Mouse (Mus musculus) liver, embryonic 12.5 days (tissue): ENCODE data around the gene H2al1d. TPM values are rescaled to one million over a fixed set of nuclear protein-coding genes. Genes with fewer than 3 reads are reported as not detected.
"Not testable (repeated sequence)": the region's sequence is repeated elsewhere in the genome, so short reads cannot be mapped to it uniquely, and the experiment has no call there.

ENCODE experiments used
- ATAC-seq: fragments of 200-750 bp; cut with Nextera tagmentation; 2 replicates; pipeline ENCODE4 v1.8.0; 2017; ENCODE audit warnings: moderate number of reproducible peaks, mild to moderate bottlenecking, moderate library complexity
- H3K27ac ChIP-seq: fragments of 300-500 bp; sonication (generic); 2 replicates; pipeline ENCODE4 v1.5.1; 2016; ENCODE audit warnings: mild to moderate bottlenecking
- H3K27me3 ChIP-seq: fragments of 300-500 bp; sonication (generic); replicated peaks from 2 replicates; pipeline ENCODE4 v1.6.1; 2016; ENCODE audit warnings: mild to moderate bottlenecking, moderate library complexity
- H3K36me3 ChIP-seq: fragments of 300-500 bp; sonication (generic); 2 replicates; pipeline ENCODE4 v1.6.1; 2016; ENCODE audit warnings: mild to moderate bottlenecking, moderate library complexity
- H3K4me1 ChIP-seq: fragments of 300-500 bp; sonication (generic); 2 replicates; pipeline ENCODE4 v1.6.1; 2016
- H3K4me2 ChIP-seq: fragments of 300-500 bp; sonication (generic); 2 replicates; pipeline ENCODE4 v1.6.1; 2016; ENCODE audit warnings: mild to moderate bottlenecking, moderate library complexity
- H3K4me3 ChIP-seq: fragments of 300-500 bp; sonication (generic); 2 replicates; pipeline ENCODE4 v1.5.1; 2016; ENCODE audit warnings: mild to moderate bottlenecking, moderate library complexity
- H3K9ac ChIP-seq: fragments of 300-500 bp; sonication (generic); 2 replicates; pipeline ENCODE4 v1.6.1; 2016; ENCODE audit warnings: mild to moderate bottlenecking, moderate library complexity
- H3K9me3 ChIP-seq: fragments of 300-500 bp; sonication (generic); replicated peaks from 2 replicates; pipeline ENCODE4 v1.6.1; 2016; ENCODE audit warnings: mild to moderate bottlenecking, moderate library complexity
- WGBS: fragments of 180-500 bp; shearing (Covaris S2); methylation state at CpG from one replicate; pipeline ENCODE4 v1.1.7; 2016; ENCODE audit not compliant: insufficient replicate concordance; 5-methylcytosine and 5-hydroxymethylcytosine counted together
- polyA plus RNA-seq: library from polyadenylated mRNA; unstranded; fragments of >200 nt; fragmentation: Nextera tagmentation; extraction: Ambion mirVana; gene quantifications from 2 replicates; pipeline ENCODE4 v1.2.1, GENCODE M21; 2016

Gene H2al1d
- polyA plus RNA-seq: not detected in 2 replicates

DNA sequence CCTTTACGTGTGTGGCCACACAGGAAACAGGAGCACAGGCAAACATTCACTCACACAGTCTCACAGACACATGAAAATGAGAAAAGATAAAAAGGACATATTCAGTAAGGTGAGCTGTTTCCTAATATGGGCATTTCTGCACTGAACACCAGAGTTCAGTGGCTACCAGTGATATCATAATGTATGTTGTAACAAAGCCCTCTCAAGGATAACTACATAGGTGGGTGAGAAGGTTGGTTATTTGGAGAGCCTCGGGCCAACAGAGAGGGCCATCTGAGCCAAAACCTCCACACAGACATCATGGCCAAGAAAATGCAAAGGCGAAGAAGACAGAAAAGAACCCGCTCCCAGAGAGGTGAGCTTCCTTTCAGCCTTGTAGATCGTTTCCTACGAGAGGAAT is at the start of gene H2al1d:
Gene H2al1d (plus strand): TSS at position 301 of the 400 bp plus-strand sequence.
- not testable (repeated sequence) for ATAC-seq, H3K27me3 ChIP-seq, H3K4me3 ChIP-seq, H3K9me3 ChIP-seq, H3K4me1 ChIP-seq, H3K4me2 ChIP-seq, H3K27ac ChIP-seq, H3K9ac ChIP-seq, H3K36me3 ChIP-seq
- WGBS: no CpG with 5 or more reads among the region's 6 CpGs

GRCm38 (mm10) chrX:11264918-11265317 is 43.7 kb upstream of the H2al1d start:
- H3K27ac ChIP-seq: no peak overlapping the region
- no peaks in the 10 kb centered on the region for H3K36me3 ChIP-seq
- WGBS: 64% methylated on average over 8 of the region's 8 CpGs
- H3K9me3 ChIP-seq: no peaks in the 10 kb centered on the region
- ATAC-seq: no peak
- no peaks in the 10 kb centered on the region for H3K4me1 ChIP-seq
- no peak overlapping the region for H3K4me2 ChIP-seq
- H3K27me3 ChIP-seq: peaks cover 6% of the 10 kb centered on the region; the same call in 1 of the 2 replicates
- H3K9ac ChIP-seq: no peak overlapping the region
- no peak overlapping the region for H3K4me3 ChIP-seq

DNA sequence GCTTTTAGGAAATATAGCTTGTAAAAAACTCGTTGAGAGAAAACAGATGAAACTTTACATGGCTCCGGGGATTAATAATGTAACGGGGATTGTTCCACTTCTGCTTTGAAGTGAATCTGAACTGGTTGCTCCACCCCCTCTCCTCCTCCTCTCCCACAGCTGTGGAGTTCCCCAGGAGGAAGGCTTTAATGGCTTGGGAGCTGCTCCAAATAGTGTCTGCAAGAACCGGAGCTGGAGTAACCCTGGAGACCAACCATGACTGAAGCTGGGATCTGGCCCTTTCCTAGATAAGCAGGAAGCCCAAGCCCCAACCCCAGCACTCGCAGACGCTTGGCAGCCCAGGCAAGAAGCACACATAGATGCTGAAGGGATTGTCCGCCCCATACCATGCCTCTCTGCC is 40.8 kb upstream of the H2al1d start:
- no peak overlapping the region for H3K4me2 ChIP-seq
- ATAC-seq: no peak
- H3K9ac ChIP-seq: no peak overlapping the region
- H3K27ac ChIP-seq: no peak overlapping the region
- H3K4me3 ChIP-seq: no peak overlapping the region
- no peaks in the 10 kb centered on the region for H3K9me3 ChIP-seq
- 0 out of 2 replicates have a peak, but pooled peaks cover 6% of the 10 kb centered on the region for H3K27me3 ChIP-seq
- 48% methylated on average over 7 of the region's 7 CpGs for WGBS
- H3K36me3 ChIP-seq: no peaks in the 10 kb centered on the region
- no peaks in the 10 kb centered on the region for H3K4me1 ChIP-seq

DNA sequence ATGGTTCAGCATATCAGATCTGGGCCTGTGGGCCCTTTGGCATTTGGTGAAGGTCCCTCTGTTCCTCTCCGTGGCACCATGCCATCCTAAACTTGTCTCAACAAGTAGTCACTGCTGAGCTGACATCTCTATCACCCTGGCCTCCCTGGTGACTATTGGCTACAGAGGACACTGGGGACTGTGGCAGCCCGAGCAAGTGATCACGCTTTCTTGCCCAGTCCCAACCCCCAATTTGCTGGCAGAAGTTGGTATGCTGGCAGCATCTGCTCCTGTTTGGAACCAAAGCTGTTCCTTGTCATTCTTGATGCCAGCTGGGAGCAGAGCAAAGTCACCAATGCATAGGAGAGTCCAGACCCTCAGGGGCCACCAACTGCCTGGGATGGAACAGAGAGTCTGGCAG is 39.5 kb upstream of the H2al1d start:
- H3K4me2 ChIP-seq: no peak overlapping the region
- H3K9ac ChIP-seq: no peak overlapping the region
- H3K36me3 ChIP-seq: no peaks in the 10 kb centered on the region
- 79% methylated on average over 3 of the region's 3 CpGs for WGBS
- ATAC-seq: no peak
- no peak overlapping the region for H3K4me3 ChIP-seq
- no peaks in the 10 kb centered on the region for H3K9me3 ChIP-seq
- H3K4me1 ChIP-seq: no peaks in the 10 kb centered on the region
- no peak overlapping the region for H3K27ac ChIP-seq
- 0 out of 2 replicates have a peak, but pooled peaks cover 6% of the 10 kb centered on the region for H3K27me3 ChIP-seq

DNA sequence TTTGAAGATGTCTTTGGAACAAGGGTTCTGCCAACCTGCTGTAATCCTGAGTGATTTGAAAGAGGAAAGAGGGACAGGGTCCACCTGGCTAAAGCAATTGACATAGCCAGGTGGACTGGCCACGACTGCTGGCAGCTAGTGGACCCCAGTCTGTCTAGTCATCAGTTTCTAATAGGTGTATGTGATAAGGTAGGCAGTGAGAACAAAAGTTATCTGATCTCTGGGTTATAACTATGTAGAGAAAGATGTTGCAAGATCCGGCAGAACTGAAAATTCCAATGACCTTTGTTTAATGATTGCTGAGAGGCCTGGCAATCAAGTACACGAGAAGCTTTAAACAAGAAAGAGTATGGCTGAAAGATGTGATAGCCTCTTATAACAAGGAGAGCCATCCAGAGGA is 35.4 kb upstream of the H2al1d start:
- Histone ChIP-seq H3K4me2 (no peak overlapping the region), H3K36me3 (no peaks in the 10 kb centered on the region), H3K9me3 (no peaks in the 10 kb centered on the region), H3K27ac (no peak overlapping the region), H3K27me3 (no peaks in the 10 kb centered on the region), H3K4me3 (no peak overlapping the region), H3K4me1 (no peaks in the 10 kb centered on the region), H3K9ac (no peak overlapping the region)
- no peak for ATAC-seq
- WGBS: 50% methylated on average over 3 of the region's 3 CpGs

GRCm38 (mm10) chrX:11277083-11277482 is 31.5 kb upstream of the H2al1d start:
- H3K4me3 ChIP-seq: no peak overlapping the region
- no peak overlapping the region for H3K4me2 ChIP-seq
- H3K36me3 ChIP-seq: no peaks in the 10 kb centered on the region
- H3K9me3 ChIP-seq: no peaks in the 10 kb centered on the region
- no peak for ATAC-seq
- H3K27me3 ChIP-seq: no peaks in the 10 kb centered on the region
- no peak overlapping the region for H3K9ac ChIP-seq
- no peak overlapping the region for H3K27ac ChIP-seq
- 66% methylated on average over 6 of the region's 6 CpGs for WGBS
- H3K4me1 ChIP-seq: no peaks in the 10 kb centered on the region

GRCm38 (mm10) chrX:11280741-11281140 is 27.9 kb upstream of the H2al1d start:
- 36% methylated on average over 2 of the region's 2 CpGs for WGBS
- Histone ChIP-seq H3K9ac (no peak overlapping the region), H3K4me1 (no peaks in the 10 kb centered on the region), H3K9me3 (no peaks in the 10 kb centered on the region), H3K4me2 (no peak overlapping the region), H3K27ac (no peak overlapping the region), H3K4me3 (no peak overlapping the region), H3K27me3 (no peaks in the 10 kb centered on the region), H3K36me3 (no peaks in the 10 kb centered on the region)
- ATAC-seq: no peak

- no peak overlapping the region for H3K9ac ChIP-seq
- H3K9me3 ChIP-seq: no peaks in the 10 kb centered on the region
- H3K27me3 ChIP-seq: 0 out of 2 replicates have a peak, but pooled peaks cover 8% of the 10 kb centered on the region
- ATAC-seq: no peak
- H3K4me1 ChIP-seq: no peaks in the 10 kb centered on the region
- no peak overlapping the region for H3K27ac ChIP-seq
- no peaks in the 10 kb centered on the region for H3K36me3 ChIP-seq
- 58% methylated on average over 14 of the region's 14 CpGs for whole genome bisulfite sequencing
- no peak overlapping the region for H3K4me2 ChIP-seq
- H3K4me3 ChIP-seq: no peak overlapping the region
These were observed 20.2 kb upstream of the H2al1d start for GRCm38 (mm10) chrX:11288306-11288882.

- no peak overlapping the region for H3K4me3 ChIP-seq
- H3K36me3 ChIP-seq: no peaks in the 10 kb centered on the region
- H3K9me3 ChIP-seq: no peaks in the 10 kb centered on the region
- no peak for ATAC-seq
- no peak overlapping the region for H3K4me2 ChIP-seq
- H3K27ac ChIP-seq: no peak overlapping the region
- 57% methylated on average over 4 of the region's 4 CpGs for WGBS
- H3K4me1 ChIP-seq: no peaks in the 10 kb centered on the region
- 0 out of 2 replicates have a peak, but pooled peaks cover 8% of the 10 kb centered on the region for H3K27me3 ChIP-seq
- no peak overlapping the region for H3K9ac ChIP-seq
These were observed 19.4 kb upstream of the H2al1d start for GRCm38 (mm10) chrX:11289244-11289643.

GRCm38 (mm10) chrX:11298957-11299356 is 9.7 kb upstream of the H2al1d start, which contains the start of gene H2al1a:
Gene H2al1a (plus strand): TSS chrX:11299257.
- ATAC-seq, H3K9me3 ChIP-seq, H3K27me3 ChIP-seq, H3K4me2 ChIP-seq, H3K9ac ChIP-seq, H3K36me3 ChIP-seq, H3K4me3 ChIP-seq, H3K4me1 ChIP-seq, H3K27ac ChIP-seq: not testable (repeated sequence)
- WGBS: no CpG with 5 or more reads among the region's 3 CpGs

DNA sequence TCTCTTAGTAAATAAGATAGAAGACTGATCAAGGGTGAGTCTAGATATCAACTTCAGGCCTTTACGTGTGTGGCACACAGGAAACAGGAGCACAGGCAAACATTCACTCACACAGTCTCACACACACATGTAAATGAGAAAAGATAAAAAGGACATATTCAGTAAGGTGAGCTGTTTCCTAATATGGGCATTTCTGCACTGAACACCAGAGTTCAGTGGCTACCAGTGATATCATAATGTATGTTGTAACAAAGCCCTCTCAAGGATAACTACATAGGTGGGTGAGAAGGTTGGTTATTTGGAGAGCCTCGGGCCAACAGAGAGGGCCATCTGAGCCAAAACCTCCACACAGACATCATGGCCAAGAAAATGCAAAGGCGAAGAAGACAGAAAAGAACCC is 6.5 kb upstream of the H2al1d start, which contains the start of gene H2al1b:
Gene H2al1b (plus strand): TSS at position 301 of the 400 bp plus-strand sequence.
- not testable (repeated sequence) for H3K4me3 ChIP-seq, H3K36me3 ChIP-seq, H3K9ac ChIP-seq, H3K27ac ChIP-seq, H3K9me3 ChIP-seq, H3K4me1 ChIP-seq, H3K27me3 ChIP-seq, H3K4me2 ChIP-seq, ATAC-seq
- 94% methylated on average over 1 of the region's 3 CpGs for WGBS

- not testable (repeated sequence) for H3K9me3 ChIP-seq, H3K9ac ChIP-seq, H3K4me3 ChIP-seq, H3K27ac ChIP-seq, H3K4me1 ChIP-seq, H3K4me2 ChIP-seq, H3K36me3 ChIP-seq, H3K27me3 ChIP-seq, ATAC-seq
- 69% methylated on average over 2 of the region's 6 CpGs for WGBS
These were observed 3.3 kb upstream of the H2al1d start, which contains the start of gene H2al1c for GRCm38 (mm10) chrX:11305355-11305754. Gene H2al1c (plus strand): TSS chrX:11305655.

DNA sequence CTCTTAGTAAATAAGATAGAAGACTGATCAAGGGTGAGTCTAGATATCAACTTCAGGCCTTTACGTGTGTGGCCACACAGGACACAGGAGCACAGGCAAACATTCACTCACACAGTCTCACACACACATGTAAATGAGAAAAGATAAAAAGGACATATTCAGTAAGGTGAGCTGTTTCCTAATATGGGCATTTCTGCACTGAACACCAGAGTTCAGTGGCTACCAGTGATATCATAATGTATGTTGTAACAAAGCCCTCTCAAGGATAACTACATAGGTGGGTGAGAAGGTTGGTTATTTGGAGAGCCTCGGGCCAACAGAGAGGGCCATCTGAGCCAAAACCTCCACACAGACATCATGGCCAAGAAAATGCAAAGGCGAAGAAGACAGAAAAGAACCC is 3.0 kb downstream of the H2al1d start, which contains the start of gene H2al1e:
Gene H2al1e (plus strand): TSS at position 301 of the 400 bp plus-strand sequence.
- H3K27me3 ChIP-seq, H3K4me1 ChIP-seq, ATAC-seq, H3K36me3 ChIP-seq, H3K4me2 ChIP-seq, H3K9ac ChIP-seq, H3K9me3 ChIP-seq, H3K4me3 ChIP-seq, H3K27ac ChIP-seq: not testable (repeated sequence)
- WGBS: no CpG with 5 or more reads among the region's 3 CpGs
